Mouse (Mus musculus): ENCODE measurements around the gene Camk2b. TPM values are rescaled to one million over a fixed set of nuclear protein-coding genes. Genes with fewer than 3 reads are reported as not detected.

Camk2b gene
- polyA plus RNA-seq, 1 experiment from 2014 or later, result 0.43 TPM

Other genes with a start within 250 kb of the Camk2b start
- 2.8 and 2.9 TPM in 2 replicates for gene Polm, start 228.3 kb downstream of the Camk2b start, polyA plus RNA-seq (2016; fragmentation: Nextera tagmentation; extraction: Ambion mirVana)
- 8.5 and 9.6 TPM in 2 replicates for gene Aebp1, start 204.4 kb downstream of the Camk2b start, polyA plus RNA-seq (2016; fragmentation: Nextera tagmentation; extraction: Ambion mirVana)
- gene Pold2, start 188.1 kb downstream of the Camk2b start, polyA plus RNA-seq (2016; fragmentation: Nextera tagmentation; extraction: Ambion mirVana), result 105 TPM in 2 replicates
- 21.8 and 22.5 TPM in 2 replicates for gene Myl7, start 167.6 kb downstream of the Camk2b start, polyA plus RNA-seq (2016; fragmentation: Nextera tagmentation; extraction: Ambion mirVana)
- 0.31 and 0.37 TPM in 2 replicates for gene Gck, start 116.3 kb downstream of the Camk2b start, polyA plus RNA-seq (2016; fragmentation: Nextera tagmentation; extraction: Ambion mirVana)
- gene Ykt6, start 110.7 kb downstream of the Camk2b start, polyA plus RNA-seq (2016; fragmentation: Nextera tagmentation; extraction: Ambion mirVana), result 25.2 and 25.7 TPM in 2 replicates
- 0.08 and 0.21 TPM in 2 replicates for gene A730071L15Rik, start 133.7 kb upstream of the Camk2b start, polyA plus RNA-seq (2016; fragmentation: Nextera tagmentation; extraction: Ambion mirVana)
- 20.9 and 21.7 TPM in 2 replicates for gene Nudcd3, start 134.1 kb upstream of the Camk2b start, polyA plus RNA-seq (2016; fragmentation: Nextera tagmentation; extraction: Ambion mirVana)
- gene Npc1l1, start 163.8 kb upstream of the Camk2b start, polyA plus RNA-seq (2016; fragmentation: Nextera tagmentation; extraction: Ambion mirVana), result 0.17 and 0.21 TPM in 2 replicates
- 94.9 and 98.2 TPM in 2 replicates for gene Ddx56, start 201.4 kb upstream of the Camk2b start, polyA plus RNA-seq (2016; fragmentation: Nextera tagmentation; extraction: Ambion mirVana)
- gene Tmed4, start 208.5 kb upstream of the Camk2b start, polyA plus RNA-seq (2016; fragmentation: Nextera tagmentation; extraction: Ambion mirVana), result 45.6 and 46.4 TPM in 2 replicates
- gene Ogdh, start 225.3 kb upstream of the Camk2b start, polyA plus RNA-seq (2016; fragmentation: Nextera tagmentation; extraction: Ambion mirVana), result 119 and 123 TPM in 2 replicates

All from liver, embryonic 12.5 days (tissue).